Mouse (Mus musculus) C2C12 (cell line): ENCODE measurements around the gene Cabp7.

Source experiments
- CTCF ChIP-seq: IDR thresholded peaks from one replicate; pipeline ENCODE4 v1.5.1; 2011; ENCODE audit not compliant: control insufficient read depth, insufficient read depth, insufficient read length
- FOSL1 ChIP-seq: IDR thresholded peaks from one replicate; pipeline ENCODE4 v1.8.0; 2011; ENCODE audit warnings: mild to moderate bottlenecking, low read length; ENCODE audit not compliant: poor library complexity, insufficient read depth, severe bottlenecking
- MAX ChIP-seq: IDR thresholded peaks from one replicate; pipeline ENCODE4 v1.6.1; 2011; ENCODE audit warnings: mild to moderate bottlenecking, control low read depth

DNA sequence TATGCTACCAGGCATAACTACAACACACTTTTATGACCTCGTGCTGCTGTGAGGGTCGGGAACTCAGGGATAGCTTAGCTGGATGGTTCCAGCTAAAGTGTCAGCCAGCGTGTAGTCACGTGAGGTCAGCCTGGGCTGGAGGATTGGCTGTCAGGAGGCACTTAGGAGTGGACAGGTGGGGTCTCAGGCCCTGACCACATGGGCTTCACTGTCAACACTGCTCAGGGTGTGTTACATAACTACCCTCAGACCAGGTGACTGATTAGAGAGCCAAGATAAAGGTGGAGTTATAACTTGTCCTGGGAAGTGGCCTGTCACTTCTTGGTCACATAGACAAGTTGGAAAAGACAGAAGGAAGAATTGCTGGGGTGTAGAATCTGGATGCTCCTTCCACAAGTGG, 31.0 kb downstream of the Cabp7 start:
- TF ChIP-seq CTCF (no peak), MAX (no peak), FOSL1 (no peak)
